Mouse (Mus musculus) ovary, postnatal 36 days (tissue): ENCODE results near the gene Cryba4.

Source experiments
- DNase-seq: peaks from one replicate; pipeline ENCODE4 v3.0.0; 2022; ENCODE audit warnings: low spot score, mixed read lengths

The Cryba4 gene

DNA sequence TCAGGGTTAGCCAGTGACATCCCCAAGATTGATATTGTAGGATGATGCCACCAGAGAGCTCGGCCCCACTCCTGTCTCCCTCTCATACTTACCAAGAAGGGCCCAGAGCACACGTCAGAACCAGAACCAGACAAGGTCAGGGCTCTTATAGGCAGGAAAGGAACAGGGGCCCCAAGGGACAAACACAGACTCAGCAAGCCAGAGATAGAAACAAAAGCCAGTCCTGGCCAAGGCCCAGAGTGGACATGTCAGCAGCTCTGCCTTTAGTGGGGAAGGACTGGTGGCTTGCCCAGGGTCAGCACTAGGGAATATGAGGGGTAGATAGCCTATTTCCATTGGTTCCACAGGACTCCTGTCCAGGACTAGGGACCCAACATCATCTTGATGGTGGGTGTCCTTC, at the start of gene Cryba4:
Gene Cryba4 (minus strand): TSS at position 119 of the 400 bp plus-strand sequence.
- DNase-seq: no peak

DNA sequence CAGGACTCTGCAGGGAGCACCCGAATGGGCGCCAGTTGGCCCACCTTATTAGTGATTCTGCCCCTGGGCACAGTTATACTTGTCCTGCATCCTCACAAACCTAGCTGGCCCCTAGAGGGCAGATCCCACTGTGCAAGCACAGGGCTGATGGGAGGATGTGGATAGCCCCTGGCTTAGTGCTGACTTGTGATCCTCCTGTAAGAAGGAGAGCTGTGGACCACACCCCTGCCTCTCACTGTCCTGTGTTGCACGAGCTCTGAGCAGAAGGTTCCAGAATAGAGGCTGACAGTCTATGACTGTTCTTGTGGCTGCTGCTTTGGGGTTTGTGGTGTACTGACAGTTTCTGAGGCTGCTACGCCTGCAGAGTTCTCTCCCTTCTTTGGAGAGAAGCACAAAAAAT, 49.4 kb upstream of the Cryba4 start:
- no peak for DNase-seq

DNA sequence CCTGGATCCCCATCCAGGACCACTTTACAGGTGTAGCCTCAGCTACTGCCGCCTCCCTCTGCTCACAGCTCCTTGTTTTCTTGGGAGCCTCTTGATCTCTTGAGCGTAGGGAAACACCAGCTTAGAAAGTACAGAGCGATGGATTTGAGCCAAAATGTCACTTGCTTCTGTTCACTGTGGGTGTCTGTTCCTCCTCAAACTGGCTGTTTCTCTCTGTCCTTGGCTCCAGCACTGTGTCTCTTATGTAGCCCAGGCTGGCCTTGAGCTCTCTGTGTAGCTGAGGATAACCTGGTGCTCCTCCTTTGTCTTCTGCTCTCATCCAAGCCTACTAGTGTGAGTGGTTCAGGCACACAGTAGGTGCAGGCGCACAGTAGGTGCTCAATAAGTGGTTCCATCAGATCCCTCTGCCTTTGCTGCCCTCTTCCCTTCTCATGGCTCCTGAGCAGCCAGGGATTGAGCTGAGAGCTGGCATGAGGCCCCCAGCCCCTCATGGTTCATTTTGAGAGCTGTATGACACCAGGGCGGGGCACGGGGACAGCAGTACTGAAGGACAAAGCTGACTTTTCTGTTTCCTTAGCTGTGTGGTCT, 48.5 kb upstream of the Cryba4 start:
- no peak for DNase-seq

DNA sequence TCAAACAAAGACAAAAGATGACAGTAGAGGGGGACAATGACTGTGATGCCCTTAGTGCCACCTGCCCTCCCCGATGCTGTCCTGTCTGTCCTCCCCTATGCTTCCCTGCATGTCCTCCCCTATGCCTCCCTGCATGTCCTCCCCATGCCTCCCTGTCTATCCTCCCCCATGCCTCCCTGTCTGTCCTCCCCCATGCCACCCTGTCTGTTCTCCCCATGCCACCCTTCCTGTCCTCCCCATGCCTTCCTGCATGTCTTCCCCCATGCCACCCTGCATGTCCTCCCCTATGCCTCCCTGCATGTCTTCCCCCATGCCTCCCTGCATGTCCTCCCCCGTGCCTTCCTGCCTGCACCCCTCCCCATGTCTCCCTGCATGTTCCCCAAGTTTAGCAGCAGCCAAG, 47.8 kb upstream of the Cryba4 start:
- no peak for DNase-seq

DNA sequence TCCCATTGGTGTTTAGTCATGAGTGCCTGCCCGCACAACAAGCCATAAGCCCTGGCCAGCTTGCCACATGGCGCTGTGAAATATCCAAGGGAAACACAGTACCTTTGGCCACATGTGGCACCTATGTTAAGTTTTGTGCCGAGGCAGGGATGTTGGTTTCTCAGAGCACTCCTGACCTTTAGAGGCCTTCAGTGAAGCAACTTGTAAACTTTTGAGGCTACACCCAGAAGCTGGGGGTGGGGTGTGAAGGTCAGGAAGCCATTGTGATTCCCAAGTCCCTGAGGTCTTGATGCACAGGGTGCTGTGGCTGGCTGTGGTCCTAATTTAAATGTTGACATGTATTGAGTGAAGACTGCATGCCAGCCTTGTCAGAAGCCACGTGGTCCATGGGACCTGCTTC, 47.1 kb upstream of the Cryba4 start:
- DNase-seq: no peak

DNA sequence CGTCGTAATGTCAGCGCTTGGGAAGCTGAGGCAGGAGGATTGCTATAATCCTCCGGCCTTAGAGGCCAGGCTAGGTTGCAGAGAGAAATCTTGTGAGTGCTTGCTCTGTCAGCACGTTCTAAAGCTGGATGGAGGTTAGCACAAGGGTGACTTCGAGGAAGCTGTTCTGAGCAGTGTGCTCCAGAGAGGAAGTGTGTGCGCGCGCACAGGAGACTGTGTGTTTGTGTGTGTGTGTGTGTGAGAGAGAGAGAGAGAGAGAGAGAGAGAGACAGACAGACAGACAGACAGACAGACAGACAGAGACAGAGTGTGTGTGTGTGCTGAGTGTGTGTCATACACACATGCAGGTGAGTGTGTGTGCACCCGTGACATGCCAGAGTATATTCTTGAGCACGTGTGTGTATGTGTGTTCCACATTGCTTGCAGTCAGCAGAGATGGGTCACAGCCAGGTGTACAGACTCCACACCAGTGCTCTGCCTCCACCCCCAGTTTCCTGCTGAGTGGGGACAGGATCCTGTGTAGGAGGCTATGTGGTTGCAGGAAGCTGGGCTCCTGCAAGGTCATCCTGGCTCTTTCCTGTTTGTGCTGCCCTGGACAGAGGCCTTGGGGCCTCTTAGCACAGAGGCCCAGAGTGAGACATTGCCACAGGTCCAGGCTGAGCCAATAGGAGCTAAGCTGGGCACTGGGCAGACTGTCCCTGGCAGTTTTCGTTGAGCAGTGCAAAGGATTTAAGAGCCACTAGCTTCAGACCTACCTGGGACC, 46.1 kb upstream of the Cryba4 start:
- DNase-seq: peak; percentile 54

DNA sequence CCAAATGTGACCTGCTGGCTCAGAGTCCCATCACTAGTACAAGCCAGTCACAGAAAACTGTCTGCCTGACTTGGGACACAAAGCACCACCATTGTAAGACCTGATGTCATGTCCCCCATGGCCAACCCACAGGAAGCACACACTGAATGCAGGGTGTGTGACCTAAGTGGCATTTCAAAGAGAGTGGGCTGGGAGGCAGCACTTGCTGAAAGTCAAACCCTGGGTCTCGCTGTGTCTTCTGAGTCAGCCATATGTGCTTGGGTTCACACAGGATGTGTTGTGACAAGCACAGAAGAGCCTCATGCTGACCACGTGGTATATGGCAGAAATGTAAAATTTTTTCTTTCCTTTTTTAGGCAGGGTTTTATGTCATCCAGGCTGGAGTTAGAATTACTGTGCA, 44.9 kb upstream of the Cryba4 start:
- DNase-seq: no peak

DNA sequence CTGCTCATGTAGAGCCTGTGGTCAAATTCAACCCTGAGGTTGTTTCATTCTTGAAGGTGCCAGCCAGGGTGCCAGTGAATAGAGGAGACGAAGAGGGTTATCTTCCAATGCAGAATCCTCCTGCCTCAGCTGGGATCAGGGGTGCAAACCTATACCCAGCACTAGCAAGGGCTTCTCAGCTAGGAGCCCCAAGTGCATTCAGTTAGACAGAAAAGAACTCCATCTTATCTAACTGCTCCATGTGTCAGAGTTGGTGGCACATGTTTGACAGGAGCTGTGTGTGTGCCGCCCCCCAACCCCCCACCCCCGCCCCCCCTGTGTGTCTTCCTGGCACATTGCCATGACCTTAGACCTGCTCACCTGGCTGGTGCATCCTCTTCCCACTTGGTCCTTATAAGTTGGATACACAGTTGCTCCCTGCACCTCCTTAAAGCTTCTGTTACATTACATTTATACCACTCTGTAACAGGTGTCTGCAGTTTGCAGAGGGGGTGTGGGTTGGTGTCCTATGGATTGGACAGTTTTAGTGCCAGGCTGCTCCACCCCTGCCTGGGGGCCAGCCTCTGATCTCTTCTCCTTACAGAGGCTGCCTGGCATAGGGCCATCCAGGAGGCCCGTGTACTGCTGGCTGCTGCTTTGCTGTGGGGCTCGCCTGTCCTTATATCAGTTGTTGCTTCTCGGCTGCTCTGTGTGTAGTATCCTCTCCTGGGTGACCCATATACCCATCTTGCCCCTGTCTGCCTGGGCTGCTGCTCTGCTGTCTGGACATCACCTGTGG, 44.3 kb upstream of the Cryba4 start:
- no peak for DNase-seq

DNA sequence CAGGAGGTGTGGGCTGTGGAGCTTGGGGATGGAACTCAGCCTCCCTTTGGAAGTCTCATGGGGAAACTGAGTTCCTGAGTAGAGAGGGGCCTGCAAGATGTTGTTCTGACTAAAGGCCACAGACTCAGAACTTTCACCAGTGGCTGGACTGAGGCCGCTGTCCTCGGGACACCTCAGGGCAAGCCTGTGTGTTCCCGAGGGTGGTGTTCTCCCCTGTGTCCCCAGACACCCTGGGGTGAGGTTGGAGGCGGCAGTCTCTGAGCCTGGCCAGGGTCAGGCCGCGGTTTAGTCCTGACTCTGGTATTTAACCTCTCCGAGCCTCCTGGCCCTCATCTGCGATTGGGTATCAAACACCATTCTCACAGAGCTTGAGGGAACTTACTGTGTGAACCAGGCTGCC, 43.2 kb upstream of the Cryba4 start:
- DNase-seq: no peak

DNA sequence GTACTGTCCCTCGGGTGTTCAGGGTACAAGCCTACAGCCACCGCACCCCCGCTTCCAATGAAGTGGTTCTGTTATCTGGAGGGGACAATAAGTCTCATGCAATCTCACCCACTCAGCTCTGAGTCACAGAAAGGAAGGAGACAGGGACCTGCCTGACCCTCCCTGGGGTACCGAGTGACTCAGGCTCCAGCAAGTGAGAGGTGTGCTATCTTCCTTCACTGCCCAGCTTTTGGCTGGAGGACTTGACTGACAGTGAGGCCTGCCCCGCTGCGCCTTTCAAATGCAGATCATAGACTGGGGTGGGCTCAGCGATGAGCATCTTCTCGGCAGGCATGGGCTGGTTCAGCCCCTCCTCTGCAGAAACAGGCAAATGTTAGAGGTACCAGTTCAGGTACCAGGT, 42.8 kb upstream of the Cryba4 start:
- no peak for DNase-seq

DNA sequence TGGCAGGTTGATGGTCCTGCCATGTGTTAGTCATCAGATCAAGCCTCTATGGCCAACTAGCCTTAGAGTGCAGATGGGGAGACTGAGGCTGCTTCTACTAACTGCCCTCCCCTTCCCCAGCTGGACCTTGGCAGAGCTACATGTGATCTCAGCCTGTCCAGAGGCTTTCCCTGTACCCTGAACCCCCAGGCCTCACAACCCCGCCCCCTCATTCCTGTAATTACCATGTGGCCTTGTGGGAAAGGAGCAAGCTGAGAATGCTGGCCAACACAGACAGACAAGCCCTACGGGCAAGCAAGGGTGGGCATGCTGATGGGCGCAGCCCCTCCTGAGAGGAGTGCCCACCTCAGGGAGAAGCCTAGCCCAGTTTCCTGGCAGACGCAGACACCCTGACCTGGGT, 42.4 kb upstream of the Cryba4 start:
- DNase-seq: no peak

DNA sequence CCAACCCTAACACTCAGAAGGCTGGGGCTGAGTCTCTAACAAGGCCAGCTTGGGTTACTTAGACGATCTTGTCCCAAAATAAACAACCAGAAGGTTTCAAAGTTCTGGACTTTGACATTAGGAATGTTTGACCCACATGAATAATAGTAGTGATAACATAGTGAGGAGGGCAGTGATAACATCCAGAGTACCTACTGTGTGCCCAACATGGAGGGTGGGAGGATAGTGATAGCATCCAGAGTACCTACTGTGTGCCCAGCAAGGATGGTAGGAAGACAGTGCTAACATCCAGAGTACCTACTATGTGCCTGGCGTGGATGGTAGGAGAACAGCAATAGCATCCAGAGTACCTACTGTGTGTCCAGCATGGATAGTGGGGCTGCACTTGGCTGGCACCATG, 41.5 kb upstream of the Cryba4 start:
- DNase-seq: no peak

DNA sequence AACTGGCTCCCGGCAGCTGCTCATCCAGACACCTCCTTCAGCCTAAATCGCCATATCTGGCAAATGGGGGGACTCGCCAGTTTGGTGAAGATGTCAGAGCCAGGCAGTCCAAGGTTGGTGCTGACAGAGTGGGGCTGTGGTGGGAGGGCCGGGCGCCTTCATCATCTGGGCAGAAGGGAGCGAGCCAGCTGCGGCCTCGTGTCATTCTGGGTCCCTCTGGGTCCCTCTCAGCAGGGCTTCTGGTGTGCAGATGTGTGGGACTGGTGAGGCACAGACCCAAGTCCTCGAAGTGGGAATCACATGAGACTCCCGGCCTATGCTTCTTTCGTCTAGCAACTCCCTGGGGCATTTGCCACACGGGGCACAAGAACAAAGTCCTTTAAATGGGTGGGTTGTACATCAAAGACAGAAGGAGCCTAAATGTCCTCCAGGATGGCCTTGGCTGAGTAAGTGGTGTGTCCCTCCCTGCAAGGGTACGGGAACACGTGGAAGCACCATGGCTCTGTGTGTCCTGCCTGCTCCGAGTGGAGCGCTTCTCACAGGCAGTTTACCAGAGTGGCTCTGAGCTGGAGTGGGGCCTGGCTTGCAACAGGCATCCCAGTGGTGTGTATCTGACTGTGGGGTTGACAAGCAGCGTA, 40.1 kb upstream of the Cryba4 start:
- no peak for DNase-seq

DNA sequence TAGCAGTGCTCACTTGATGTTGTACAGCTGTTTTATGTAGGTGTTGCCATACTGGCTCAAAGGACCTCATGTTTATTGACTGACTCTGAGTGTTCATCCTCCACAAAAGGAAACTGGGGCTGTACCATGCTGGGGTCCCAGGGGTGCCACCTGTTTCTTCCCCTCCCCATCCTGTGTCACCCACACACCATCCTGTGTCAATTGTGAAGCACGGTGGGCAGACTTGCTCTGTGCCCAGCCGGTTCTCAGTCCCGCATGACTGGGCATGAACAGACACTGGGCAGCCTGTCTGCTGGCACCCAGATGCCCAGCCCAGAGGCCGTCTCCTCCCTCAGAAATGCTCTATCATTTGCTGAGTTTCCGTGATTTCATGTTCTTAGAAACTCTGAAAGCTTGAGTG, 39.5 kb upstream of the Cryba4 start:
- no peak for DNase-seq

DNA sequence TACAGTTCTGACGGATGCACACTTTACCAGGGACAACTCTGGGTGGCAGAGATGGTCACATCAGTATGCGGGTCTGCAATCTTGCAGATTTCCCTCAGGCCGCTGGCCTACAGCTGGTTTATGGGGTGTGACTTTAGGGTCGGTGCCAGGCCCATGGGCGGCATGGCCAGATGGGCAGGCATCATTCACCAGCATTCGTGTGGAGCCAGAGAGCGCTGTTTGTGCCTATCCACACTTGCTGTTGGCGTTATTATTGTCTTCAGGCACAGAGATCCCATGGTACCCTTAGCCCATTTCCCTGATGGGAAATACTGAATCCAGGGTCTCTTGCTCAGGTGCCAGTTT, 38.2 kb upstream of the Cryba4 start:
- DNase-seq: no peak

DNA sequence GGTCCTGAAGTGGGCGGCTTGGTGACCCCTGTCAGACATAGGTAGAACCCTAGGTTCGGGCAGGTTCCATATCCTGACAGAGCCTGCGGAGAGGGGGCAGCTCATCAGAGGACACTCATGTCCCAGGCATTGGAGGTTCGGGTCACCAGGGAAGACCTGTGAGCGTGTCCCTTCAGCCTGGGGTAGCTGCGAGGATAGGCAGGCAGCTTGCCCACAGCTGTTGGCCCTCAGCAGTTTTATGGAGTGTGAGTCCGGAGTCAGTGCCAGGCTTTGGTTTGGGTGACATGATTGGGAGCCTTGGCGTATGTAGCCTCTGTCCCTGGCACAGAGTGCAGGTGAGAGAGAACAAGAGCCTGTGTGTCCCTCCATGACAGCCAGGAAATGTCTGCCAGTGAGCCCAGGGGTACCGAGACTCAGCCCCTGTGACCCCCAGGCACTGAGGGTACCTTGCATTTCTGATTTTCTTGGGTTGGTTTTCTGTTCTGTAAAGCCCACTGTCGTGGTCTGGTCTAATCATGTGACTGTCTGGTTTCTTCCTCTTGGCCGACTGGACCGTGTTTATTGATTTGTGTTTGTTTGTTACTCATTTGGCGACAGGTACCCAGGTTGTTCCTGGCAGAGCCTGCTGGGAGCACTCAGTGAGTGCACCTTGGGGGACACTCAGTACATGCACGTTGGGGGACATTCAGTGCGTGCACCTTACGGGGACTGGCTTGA, 37.7 kb upstream of the Cryba4 start:
- DNase-seq: no peak

DNA sequence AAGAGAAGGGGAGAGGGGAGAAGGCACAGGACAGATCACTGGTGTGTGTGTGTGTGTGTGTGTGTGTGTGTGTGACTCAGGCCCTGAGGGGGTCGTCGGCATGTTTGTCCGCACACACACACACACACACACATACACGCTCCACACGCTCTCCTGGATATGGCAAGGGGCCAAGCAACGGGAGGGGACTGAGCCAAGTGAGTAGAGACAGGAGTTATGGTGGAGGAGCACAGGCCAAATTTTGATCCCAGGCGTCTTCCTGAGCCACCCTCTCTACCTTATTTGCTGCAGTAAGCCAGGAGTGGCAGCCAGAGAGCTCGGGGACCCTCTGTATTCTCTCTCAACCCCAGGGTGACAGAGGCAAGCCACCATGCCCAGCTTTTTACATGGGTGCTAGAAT, 36.9 kb upstream of the Cryba4 start:
- no peak for DNase-seq

DNA sequence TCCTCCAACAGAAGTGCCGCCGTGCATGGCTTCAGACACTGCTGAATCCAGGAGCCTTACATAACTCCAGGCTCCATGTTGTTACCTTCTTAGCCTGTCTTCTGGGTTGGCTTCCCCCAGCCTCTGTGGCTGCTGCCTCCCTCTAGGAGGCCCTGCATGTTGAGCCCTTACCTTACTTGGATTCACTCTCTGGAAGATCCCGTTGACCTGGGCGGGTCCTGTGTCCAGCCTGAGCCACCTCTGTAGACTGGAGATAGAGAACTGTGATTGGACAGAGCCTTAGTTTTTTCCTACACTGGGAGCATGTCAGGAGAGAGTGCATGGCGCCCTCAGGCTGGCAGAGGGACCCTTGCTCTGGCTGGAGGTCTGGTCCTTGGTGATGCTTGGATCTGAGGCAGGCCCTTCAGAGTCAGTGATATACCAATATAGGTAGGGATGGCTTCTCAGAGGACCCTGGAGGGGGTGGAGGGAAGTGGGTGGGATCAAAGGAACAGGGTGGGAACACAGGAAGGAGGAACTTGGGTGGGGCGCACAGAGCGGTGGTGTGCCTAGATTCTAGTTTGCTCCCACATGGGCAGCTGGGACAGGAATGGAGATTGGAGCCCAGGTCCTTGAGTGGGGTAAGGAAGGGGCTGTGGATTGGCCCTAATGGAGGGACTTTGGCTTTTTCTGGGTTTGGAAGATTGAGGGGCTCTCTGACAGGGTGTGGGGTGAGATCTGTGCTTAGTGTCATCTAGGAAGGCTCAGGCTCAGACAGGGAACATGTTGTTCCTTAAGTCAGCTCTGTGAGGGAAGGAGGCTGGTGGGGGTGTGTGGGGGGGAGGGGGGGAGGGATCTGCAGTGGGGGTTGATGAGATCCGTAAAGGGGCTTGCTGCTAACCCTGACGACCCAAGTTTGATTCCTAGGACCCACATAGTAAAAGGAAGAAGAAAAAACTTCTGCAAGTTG, 36.1 kb upstream of the Cryba4 start:
- no peak for DNase-seq

DNA sequence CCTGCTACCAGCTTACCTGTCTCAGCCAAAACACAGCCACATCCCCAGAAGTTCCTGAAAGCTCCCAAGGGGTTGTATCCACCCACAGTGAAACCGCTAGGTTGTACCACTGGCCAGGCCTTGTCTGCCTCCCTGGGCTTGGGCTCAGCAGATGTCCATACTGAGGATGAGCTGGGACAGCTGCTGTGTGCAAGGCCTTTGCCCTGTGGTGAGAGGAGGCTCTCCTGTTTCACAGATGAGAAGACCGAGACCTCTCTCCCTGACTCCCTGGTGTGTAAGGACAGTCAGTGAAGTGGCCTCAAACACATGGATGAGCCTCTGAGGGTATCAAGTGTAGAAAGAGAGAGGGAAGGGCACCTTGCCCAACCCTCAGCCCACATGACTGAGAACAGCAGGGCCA, 35.3 kb upstream of the Cryba4 start:
- no peak for DNase-seq

DNA sequence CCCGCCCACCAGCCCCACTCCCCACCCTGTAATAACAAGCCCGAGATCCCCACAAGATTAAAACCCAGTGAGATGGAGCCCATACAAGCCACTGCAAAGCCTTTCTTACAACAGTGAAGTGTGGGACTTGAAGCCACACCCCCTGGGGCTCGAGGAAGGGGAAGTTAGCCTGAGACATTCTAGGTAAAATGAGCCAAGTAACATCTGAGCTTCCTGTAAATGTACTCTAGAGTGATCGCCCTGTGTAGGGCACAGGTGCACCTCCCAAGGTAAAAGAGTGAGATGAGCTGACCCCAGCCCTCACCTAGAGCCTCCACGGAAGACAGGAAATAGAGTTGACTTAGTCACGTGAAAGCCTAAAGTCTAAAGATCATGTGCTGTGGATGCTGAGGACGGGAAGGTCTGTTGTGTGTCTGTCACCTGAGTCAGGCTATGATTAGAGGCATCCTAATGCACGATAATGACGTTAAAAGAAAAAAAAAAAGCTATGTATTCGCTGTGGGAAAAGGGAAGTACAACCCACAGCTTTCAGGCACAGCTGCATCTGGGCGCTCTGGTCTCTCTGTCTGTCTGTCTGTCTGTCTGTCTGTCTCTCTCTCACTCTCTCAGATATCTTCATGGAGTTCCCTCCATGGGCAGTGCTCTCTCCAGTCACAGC, 34.8 kb upstream of the Cryba4 start:
- DNase-seq: no peak

DNA sequence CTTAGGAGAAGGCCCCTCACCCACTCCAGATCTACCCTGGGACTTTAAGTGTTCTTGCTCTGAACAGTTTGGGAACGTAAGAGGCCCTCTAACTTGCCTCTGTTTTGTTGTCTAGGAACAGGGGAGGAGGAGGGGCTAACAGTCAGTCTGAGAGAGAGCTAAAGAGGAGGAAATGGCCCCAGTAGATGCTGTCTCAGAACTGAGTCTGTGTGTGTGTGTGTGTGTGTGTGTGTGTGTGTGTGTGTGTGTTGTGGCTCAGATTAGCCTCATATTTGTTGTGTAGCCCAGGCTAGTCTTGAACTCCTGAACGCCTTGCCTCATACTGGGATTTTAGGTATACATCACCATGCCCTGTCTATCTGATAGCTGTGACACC, 34.3 kb upstream of the Cryba4 start:
- no peak for DNase-seq
